Mouse (Mus musculus) heart, embryonic 12.5 days (tissue): ENCODE measurements at regions not wholly inside any gene's neighbourhood (a gene's known extent, or its start where the extent isn't known, plus 50 kb on each side); places are given as distances from the start of the nearest gene placed in this dataset.

ENCODE experiments used
- ATAC-seq: fragments of 200-750 bp; cut with Nextera tagmentation; 2 replicates; pipeline ENCODE4 v1.8.0; 2017; ENCODE audit warnings: moderate TSS enrichment, moderate library complexity; ENCODE audit not compliant: insufficient number of reproducible peaks, low FRiP score
- H3K27ac ChIP-seq: fragments of 300-500 bp; sonication (generic); 2 replicates; pipeline ENCODE4 v1.5.1; 2016; ENCODE audit warnings: mild to moderate bottlenecking, moderate library complexity; ENCODE audit not compliant: poor library complexity, severe bottlenecking
- H3K27me3 ChIP-seq: fragments of 300-500 bp; sonication (generic); replicated peaks from 2 replicates; pipeline ENCODE4 v1.6.1; 2016; ENCODE audit warnings: mild to moderate bottlenecking, moderate library complexity
- H3K36me3 ChIP-seq: fragments of 300-500 bp; sonication (generic); 2 replicates; pipeline ENCODE4 v1.6.1; 2016; ENCODE audit warnings: mild to moderate bottlenecking, moderate library complexity
- H3K4me1 ChIP-seq: fragments of 300-500 bp; sonication (generic); replicated peaks from 2 replicates; pipeline ENCODE4 v1.6.1; 2016; ENCODE audit warnings: mild to moderate bottlenecking
- H3K4me2 ChIP-seq: fragments of 300-500 bp; sonication (generic); 2 replicates; pipeline ENCODE4 v1.6.1; 2016; ENCODE audit warnings: mild to moderate bottlenecking, moderate library complexity
- H3K4me3 ChIP-seq: fragments of 300-500 bp; sonication (generic); 2 replicates; pipeline ENCODE4 v1.5.1; 2016; ENCODE audit warnings: mild to moderate bottlenecking
- H3K9ac ChIP-seq: fragments of 300-500 bp; sonication (generic); 2 replicates; pipeline ENCODE4 v1.6.1; 2016; ENCODE audit warnings: mild to moderate bottlenecking, moderate library complexity
- H3K9me3 ChIP-seq: fragments of 300-500 bp; sonication (generic); replicated peaks from 2 replicates; pipeline ENCODE4 v1.6.1; 2016; ENCODE audit warnings: mild to moderate bottlenecking, moderate library complexity
- WGBS: fragments of 180-500 bp; shearing (Covaris S2); methylation state at CpG from one replicate; pipeline ENCODE4 v1.1.7; 2016; 5-methylcytosine and 5-hydroxymethylcytosine counted together

GRCm38 (mm10) chr4:71226653-71227052, 531.1 kb downstream of the Gm11232 start:
- Histone ChIP-seq H3K9me3 (no peaks in the 10 kb centered on the region), H3K4me3 (no peak overlapping the region), H3K27me3 (no peaks in the 10 kb centered on the region), H3K4me1 (no peaks in the 10 kb centered on the region), H3K9ac (no peak overlapping the region), H3K27ac (no peak overlapping the region), H3K36me3 (no peaks in the 10 kb centered on the region), H3K4me2 (no peak overlapping the region)
- WGBS, result 44% methylated on average over 4 of the region's 4 CpGs
- no peak for ATAC-seq

DNA sequence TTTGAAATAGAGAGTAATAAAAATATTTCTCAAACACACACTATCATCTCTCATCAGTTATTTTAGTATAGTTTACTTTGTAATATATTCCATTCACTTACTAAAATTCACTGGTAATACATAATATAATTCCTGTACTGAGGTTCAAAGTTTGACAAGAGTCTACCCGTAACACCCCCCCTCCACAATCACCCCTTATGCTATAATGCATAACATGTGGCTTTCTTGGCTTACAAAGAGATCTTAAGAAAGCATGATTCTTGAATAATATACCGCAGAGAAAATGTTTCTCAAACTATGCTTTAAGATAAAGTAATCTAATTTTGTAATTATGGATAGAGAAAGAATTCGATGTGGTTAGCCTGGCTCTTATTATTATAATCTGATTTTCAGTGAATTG, 539.7 kb downstream of the Gm11232 start:
- Histone ChIP-seq H3K27me3 (no peaks in the 10 kb centered on the region), H3K9ac (no peak overlapping the region), H3K4me1 (no peaks in the 10 kb centered on the region), H3K4me2 (no peak overlapping the region), H3K9me3 (no peaks in the 10 kb centered on the region), H3K4me3 (no peak overlapping the region), H3K27ac (no peak overlapping the region), H3K36me3 (no peaks in the 10 kb centered on the region)
- WGBS, result 63% methylated on average over 3 of the region's 3 CpGs
- ATAC-seq, result no peak

DNA sequence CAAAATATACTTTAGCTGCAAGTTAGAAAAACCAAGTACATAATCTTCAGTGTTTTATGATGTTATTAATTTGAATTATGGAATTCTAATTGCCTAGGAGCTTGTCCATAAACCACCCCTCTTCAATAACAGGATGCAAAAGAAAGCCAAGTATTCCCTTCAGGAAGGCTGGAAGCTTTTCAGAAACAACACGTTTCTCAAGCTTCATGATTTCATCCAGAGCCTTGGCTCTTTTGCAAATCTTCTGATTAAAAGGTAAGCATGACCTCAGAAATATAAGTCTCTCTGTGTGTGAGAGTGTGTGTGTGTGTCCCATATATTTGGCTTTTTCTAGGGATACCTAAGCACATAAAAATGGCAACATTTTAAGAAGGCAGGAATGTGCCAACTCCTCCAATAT, 570.0 kb downstream of the Gm11232 start:
- no peak overlapping the region for H3K9ac ChIP-seq
- no peaks in the 10 kb centered on the region for H3K27me3 ChIP-seq
- no peaks in the 10 kb centered on the region for H3K4me1 ChIP-seq
- H3K36me3 ChIP-seq, result no peaks in the 10 kb centered on the region
- H3K4me2 ChIP-seq, result no peak overlapping the region
- H3K27ac ChIP-seq, result no peak overlapping the region
- no peak overlapping the region for H3K4me3 ChIP-seq
- 44% methylated on average over 1 of the region's 1 CpGs for WGBS
- no peak for ATAC-seq
- H3K9me3 ChIP-seq, result no peaks in the 10 kb centered on the region

DNA sequence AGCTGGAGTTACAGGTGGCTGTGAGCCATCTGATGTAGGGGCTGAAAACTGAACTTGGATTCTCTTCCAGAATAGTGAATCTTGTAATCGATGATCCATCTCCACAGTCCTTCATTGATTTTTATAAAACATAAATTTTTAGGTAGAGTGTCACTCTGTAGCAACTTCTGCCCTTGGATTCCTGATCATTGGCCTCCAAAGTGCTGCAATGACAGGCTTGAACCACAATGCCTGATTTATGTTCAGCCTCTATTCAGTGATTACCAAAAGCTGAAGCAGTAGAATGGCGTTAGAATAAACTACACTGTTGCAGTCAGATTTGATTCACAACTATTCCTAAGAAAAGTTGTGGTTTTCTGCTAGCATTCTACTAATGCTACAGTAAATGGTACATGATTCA, 580.1 kb downstream of the Gm11232 start:
- Histone ChIP-seq H3K27me3 (no peaks in the 10 kb centered on the region), H3K4me2 (no peak overlapping the region), H3K9me3 (0 out of 2 replicates have a peak, but pooled peaks cover 2% of the 10 kb centered on the region), H3K4me3 (no peak overlapping the region), H3K27ac (no peak overlapping the region), H3K9ac (no peak overlapping the region), H3K36me3 (no peaks in the 10 kb centered on the region), H3K4me1 (no peaks in the 10 kb centered on the region)
- no peak for ATAC-seq
- WGBS, result 79% methylated on average over 2 of the region's 2 CpGs

DNA sequence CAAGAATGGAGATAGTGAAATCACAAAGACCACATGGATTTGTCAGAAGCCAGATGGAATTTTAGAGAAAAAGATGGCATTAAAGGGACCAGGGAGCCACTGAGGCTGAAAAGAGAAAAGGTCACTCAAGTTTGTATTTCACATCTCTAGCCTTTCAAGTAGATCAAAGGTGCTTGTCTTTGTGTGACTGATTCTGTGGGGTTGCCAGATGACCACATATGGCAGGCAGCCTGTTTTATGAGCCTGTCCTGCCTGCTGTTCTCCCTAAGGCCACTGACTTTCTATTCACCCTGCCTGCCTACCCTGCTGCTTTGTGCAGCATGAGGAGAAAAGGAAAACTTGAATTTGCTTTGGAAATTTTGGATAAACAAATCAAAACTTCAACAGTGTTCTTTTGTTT, 592.0 kb downstream of the Gm11232 start:
- H3K36me3 ChIP-seq, result no peaks in the 10 kb centered on the region
- ATAC-seq, result no peak
- no peak overlapping the region for H3K4me2 ChIP-seq
- no peaks in the 10 kb centered on the region for H3K9me3 ChIP-seq
- no peak overlapping the region for H3K27ac ChIP-seq
- no peaks in the 10 kb centered on the region for H3K27me3 ChIP-seq
- no peak overlapping the region for H3K4me3 ChIP-seq
- H3K4me1 ChIP-seq, result no peaks in the 10 kb centered on the region
- H3K9ac ChIP-seq, result no peak overlapping the region

DNA sequence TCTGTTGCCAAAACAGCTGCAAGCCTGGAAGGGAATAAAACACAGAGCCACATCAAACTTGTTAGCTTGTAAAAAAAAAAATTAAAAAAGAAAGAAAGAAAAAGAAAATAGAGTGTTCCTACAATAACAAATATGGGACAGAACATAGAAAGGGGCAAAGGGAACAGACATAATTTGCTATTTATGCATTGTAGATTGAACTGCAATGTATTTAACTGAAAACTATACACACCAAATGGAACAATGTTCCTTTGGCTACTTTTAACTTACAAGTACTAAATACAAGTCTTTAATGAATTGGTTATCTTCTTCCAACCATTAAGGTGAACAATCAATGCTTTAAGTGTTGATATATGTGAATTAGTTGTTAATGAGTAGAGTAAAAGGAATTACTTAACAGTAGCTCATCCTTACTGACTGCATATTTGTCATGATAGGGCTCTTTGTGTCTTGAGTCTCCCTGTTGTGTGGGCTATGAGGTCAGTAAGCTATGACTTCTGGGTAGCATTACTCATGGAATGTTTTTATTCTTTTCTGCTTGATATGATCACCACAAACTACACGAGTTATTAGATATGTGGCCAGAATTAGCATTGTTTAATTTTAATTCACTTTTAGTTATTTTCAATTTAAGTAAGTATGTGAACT, 597.0 kb upstream of the Megf9 start:
- Histone ChIP-seq H3K27ac (no peak overlapping the region), H3K9me3 (no peaks in the 10 kb centered on the region; the same call in 1 of the 2 replicates), H3K4me3 (no peak overlapping the region), H3K36me3 (no peaks in the 10 kb centered on the region), H3K4me2 (no peak overlapping the region), H3K4me1 (no peaks in the 10 kb centered on the region), H3K9ac (no peak overlapping the region), H3K27me3 (no peaks in the 10 kb centered on the region)
- WGBS, result 44% methylated on average over 1 of the region's 1 CpGs
- no peak for ATAC-seq

DNA sequence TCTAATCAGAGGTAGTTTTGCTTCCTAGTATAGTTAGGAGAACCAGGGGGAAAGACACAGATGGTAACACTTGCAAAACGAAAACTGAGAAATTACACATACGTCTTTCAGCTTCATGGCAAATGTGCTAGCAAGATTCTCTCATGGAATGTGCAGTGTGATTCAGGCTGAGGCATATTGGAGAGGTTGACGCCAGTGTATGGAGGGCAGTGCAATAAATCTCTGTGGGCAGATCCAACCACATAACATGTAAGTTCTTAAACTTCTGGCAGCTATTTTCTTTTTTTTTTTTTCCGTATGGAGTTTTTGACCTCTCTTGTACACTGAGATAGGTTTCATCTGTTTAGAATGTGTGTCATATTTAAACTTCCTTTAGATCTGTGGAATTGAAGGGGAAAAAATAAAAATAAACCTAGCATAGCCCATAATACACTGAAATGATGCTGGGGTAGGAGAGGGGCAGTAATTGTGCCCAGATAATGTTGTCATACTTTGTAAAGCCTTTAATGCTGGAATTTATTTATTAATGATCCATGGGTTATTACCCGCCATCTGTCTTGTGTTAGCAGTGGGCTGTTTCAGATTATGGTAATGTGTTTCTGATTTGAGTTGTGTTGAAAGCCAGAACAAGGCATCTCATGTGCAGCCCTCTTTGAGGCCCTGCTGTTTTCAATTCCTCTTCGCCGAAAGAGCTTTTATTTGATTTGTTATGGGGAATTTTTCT, 596.3 kb upstream of the Megf9 start:
- H3K27ac ChIP-seq, result no peak overlapping the region
- H3K27me3 ChIP-seq, result no peaks in the 10 kb centered on the region

DNA sequence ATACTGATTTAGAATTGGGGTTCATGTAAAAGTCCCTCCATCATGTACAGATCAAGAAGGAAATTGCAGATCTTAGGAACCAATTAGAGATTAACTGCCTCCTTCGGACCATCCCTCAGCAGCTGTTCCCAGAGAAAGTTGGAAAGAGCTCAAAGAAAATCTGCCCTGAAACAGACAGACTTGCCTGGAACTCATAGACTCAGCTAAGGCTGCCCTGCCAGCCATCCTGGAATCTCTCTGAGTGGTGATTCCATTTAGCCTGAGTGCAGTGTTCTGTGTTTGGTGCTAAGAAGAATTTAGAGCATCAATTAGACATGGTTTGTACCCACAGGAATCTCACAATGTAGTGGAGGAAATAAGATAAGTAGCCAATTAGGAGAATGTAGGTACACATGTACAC, 594.5 kb upstream of the Megf9 start:
- Histone ChIP-seq H3K27me3 (no peaks in the 10 kb centered on the region), H3K36me3 (no peaks in the 10 kb centered on the region)
- WGBS, result 60% methylated on average over 1 of the region's 1 CpGs

More for the DNA sequence above, 596.3 kb upstream of the Megf9 start:
- no peak overlapping the region for H3K4me2 ChIP-seq
- no peaks in the 10 kb centered on the region for H3K4me1 ChIP-seq
- WGBS, result 64% methylated on average over 7 of the region's 7 CpGs
- H3K9me3 ChIP-seq, result no peaks in the 10 kb centered on the region; the same call in 1 of the 2 replicates
- no peaks in the 10 kb centered on the region for H3K36me3 ChIP-seq
- ATAC-seq, result no peak
- H3K9ac ChIP-seq, result no peak overlapping the region
- H3K4me3 ChIP-seq, result no peak overlapping the region

More for the DNA sequence above, 594.5 kb upstream of the Megf9 start:
- ATAC-seq, result no peak
- no peaks in the 10 kb centered on the region for H3K4me1 ChIP-seq
- no peak overlapping the region for H3K4me2 ChIP-seq
- no peak overlapping the region for H3K27ac ChIP-seq
- no peaks in the 10 kb centered on the region; the same call in 1 of the 2 replicates for H3K9me3 ChIP-seq
- no peak overlapping the region for H3K9ac ChIP-seq
- H3K4me3 ChIP-seq, result no peak overlapping the region
